Mouse (Mus musculus) limb, embryonic 10.5 days (tissue): Measurements from ENCODE around the gene Otc. TPM values are rescaled to one million over a fixed set of nuclear protein-coding genes. Genes with fewer than 3 reads are reported as not detected.

Source experiments
- DNase-seq: peaks from one replicate; pipeline ENCODE4 v3.0.0-alpha.2; 2017; ENCODE audit warnings: low spot score
- H3K27ac ChIP-seq: fragments of 300-500 bp; sonication (generic); 2 replicates; pipeline ENCODE4 v1.5.1; 2016; ENCODE audit warnings: mild to moderate bottlenecking
- H3K27me3 ChIP-seq: fragments of 300-500 bp; sonication (generic); 2 replicates; pipeline ENCODE4 v1.6.1; 2016; ENCODE audit warnings: low read depth, mild to moderate bottlenecking; ENCODE audit not compliant: poor library complexity, severe bottlenecking
- H3K36me3 ChIP-seq: fragments of 300-500 bp; sonication (generic); 2 replicates; pipeline ENCODE4 v1.6.1; 2016; ENCODE audit warnings: mild to moderate bottlenecking, moderate library complexity
- H3K4me1 ChIP-seq: fragments of 300-500 bp; sonication (generic); 2 replicates; pipeline ENCODE4 v1.6.1; 2016
- H3K4me3 ChIP-seq: fragments of 300-500 bp; sonication (generic); 2 replicates; pipeline ENCODE4 v1.5.1; 2016; ENCODE audit warnings: mild to moderate bottlenecking, moderate library complexity
- H3K9me3 ChIP-seq: fragments of 300-500 bp; sonication (generic); replicated peaks from 2 replicates; pipeline ENCODE4 v1.6.1; 2016; ENCODE audit warnings: mild to moderate bottlenecking
- WGBS: fragments of 180-500 bp; shearing (Covaris S2); methylation state at CpG from one replicate; pipeline ENCODE4 v1.1.7; 2016; 5-methylcytosine and 5-hydroxymethylcytosine counted together
- polyA plus RNA-seq: library from polyadenylated mRNA; unstranded; fragments of >200 nt; fragmentation: Nextera tagmentation; extraction: Ambion mirVana; gene quantifications from 2 replicates; pipeline ENCODE4 v1.2.1, GENCODE M21; 2016

The Otc gene
- polyA plus RNA-seq, 1 experiment from 2014 or later: not detected

DNA sequence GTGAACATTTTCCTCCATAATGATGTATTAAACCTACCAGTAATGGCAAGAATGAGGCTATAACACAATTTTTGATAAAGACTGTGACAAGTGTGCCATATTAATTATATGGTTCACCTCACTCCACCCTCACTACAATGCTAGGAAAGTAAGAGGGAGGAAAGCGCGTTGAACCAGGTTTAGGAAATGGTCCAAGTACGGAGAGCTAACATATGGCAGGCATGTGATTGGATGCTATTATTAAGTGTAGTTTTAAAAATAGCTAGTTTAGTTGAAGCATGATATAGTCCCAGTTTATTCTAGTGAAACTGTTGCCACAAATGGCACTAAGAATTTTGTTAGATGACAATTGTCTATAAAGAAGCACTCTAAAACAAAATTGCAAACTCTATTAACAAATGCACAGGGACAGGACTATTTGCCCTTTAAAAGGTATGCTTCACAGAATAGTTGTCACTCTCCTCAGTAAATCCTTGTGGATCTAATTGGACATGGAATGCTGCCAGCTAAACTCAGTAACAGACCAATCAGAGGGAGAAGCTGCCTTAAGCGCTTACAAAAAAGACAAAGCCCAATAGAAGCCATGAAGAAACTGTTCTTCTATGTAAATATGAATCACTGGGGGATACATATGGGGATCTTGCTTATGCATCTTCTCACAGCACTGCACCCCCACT, 16.8 kb downstream of the Otc start:
- Histone ChIP-seq H3K27ac (no peak overlapping the region), H3K4me3 (no peak overlapping the region), H3K36me3 (no peaks in the 10 kb centered on the region), H3K27me3 (no peaks in the 10 kb centered on the region), H3K4me1 (no peaks in the 10 kb centered on the region), H3K9me3 (no peaks in the 10 kb centered on the region)
- 94% methylated on average over 4 of the region's 4 CpGs for WGBS
- no peak for DNase-seq

GRCm38 (mm10) chrX:10297341-10297740, 45.2 kb downstream of the Otc start:
- WGBS: 91% methylated on average over 14 of the region's 14 CpGs

DNA sequence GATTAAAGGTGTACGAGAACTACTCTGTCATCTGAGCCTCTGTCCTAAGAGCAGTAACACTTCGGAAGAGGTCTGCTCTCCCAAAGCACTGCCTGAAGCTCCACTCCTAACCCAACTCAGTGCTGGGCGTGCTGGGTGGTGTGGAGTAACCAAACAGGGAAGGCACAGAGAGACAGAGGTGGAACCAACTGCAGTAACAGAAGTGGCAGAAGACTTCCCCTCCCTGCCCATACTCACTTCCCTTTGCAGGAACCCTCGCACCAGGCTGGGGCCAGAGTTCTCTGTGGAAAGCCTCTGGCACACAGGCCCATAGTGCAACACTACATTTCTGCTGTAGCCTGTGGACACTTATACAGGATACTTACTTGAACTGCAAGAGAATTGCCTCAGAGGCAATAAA, 66.1 kb downstream of the Otc start:
- 94% methylated on average over 4 of the region's 4 CpGs for WGBS
- Histone ChIP-seq H3K9me3 (no peaks in the 10 kb centered on the region), H3K27ac (no peak overlapping the region), H3K4me3 (no peak overlapping the region), H3K27me3 (no peaks in the 10 kb centered on the region), H3K36me3 (no peaks in the 10 kb centered on the region), H3K4me1 (no peaks in the 10 kb centered on the region)
- DNase-seq: no peak

More at GRCm38 (mm10) chrX:10297341-10297740, 45.2 kb downstream of the Otc start:
- Histone ChIP-seq H3K36me3 (no peaks in the 10 kb centered on the region), H3K4me3 (no peak overlapping the region), H3K4me1 (no peaks in the 10 kb centered on the region), H3K27ac (no peak overlapping the region), H3K27me3 (no peaks in the 10 kb centered on the region), H3K9me3 (no peaks in the 10 kb centered on the region)
- DNase-seq: no peak

DNA sequence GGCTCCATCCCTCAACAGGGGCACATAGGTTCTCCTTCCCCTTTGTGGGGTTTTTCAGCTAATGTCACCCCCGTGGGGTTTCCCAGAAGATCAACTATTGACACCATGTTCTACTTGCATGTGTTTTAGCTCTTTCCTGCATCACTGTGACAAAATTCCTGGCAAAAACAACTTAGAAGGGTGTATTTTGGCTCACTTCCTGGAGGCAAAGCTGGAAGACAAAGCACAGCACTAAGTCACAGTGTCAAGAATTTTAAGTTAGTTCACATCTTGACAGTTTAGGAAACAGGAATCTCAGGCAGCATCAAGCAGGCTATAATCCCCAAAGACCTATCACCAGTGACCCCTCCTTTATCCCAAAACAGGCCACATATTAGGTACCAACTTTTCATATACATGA, 78.1 kb downstream of the Otc start:
- DNase-seq: no peak
- no peaks in the 10 kb centered on the region for H3K36me3 ChIP-seq
- no peaks in the 10 kb centered on the region for H3K27me3 ChIP-seq
- H3K9me3 ChIP-seq: no peaks in the 10 kb centered on the region
- H3K4me3 ChIP-seq: no peak overlapping the region
- no peaks in the 10 kb centered on the region for H3K4me1 ChIP-seq
- H3K27ac ChIP-seq: no peak overlapping the region
- WGBS: 82% methylated on average over 1 of the region's 1 CpGs

GRCm38 (mm10) chrX:10331749-10332148, 79.6 kb downstream of the Otc start:
- 88% methylated on average over 1 of the region's 1 CpGs for WGBS
- no peak overlapping the region for H3K27ac ChIP-seq
- no peaks in the 10 kb centered on the region for H3K9me3 ChIP-seq
- H3K4me1 ChIP-seq: no peaks in the 10 kb centered on the region
- H3K27me3 ChIP-seq: no peaks in the 10 kb centered on the region
- H3K4me3 ChIP-seq: no peak overlapping the region
- H3K36me3 ChIP-seq: no peaks in the 10 kb centered on the region
- DNase-seq: no peak

DNA sequence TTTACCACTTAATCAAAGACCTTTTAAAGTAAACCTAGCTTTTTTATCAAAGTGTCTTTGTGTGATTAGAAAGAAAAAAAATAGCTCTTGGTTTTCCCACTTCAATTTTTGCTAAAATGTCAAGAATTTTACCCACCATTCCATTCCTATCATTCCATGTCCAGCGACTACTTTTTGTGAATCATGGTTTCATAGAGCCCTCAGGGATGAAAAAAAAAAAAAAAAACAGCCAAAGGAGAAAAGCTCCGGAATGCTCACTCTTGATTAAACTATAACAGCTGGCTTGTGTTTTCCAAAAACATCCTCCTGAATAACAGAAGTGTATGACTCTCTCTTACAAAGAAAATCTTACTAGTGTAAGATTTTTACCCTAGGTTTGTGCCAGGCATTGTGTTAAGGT, 84.7 kb downstream of the Otc start:
- DNase-seq: no peak
- Histone ChIP-seq H3K9me3 (no peaks in the 10 kb centered on the region), H3K4me1 (no peaks in the 10 kb centered on the region), H3K36me3 (no peaks in the 10 kb centered on the region), H3K27me3 (no peaks in the 10 kb centered on the region), H3K4me3 (no peak overlapping the region), H3K27ac (no peak overlapping the region)
- 60% methylated on average over 2 of the region's 2 CpGs for WGBS

DNA sequence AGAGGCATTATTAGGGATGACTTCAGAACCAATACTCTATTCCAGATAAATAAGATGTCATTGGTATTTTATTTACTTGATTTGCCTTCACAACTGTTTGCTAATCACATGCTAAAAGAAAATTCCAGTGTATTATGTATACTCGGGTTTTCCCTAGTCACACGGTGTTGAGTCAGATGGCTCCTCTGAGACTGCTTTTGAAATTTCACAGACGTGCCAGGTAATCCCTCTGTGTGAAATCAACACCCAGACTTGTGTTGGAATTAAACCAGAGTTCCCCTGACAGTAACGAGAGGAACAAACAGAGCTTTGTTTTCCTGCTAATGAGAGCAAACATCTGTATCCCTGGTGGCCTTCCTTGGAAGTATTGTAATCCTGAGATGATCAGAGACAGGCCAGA, 103.8 kb downstream of the Otc start:
- WGBS: 49% methylated on average over 4 of the region's 4 CpGs
- H3K4me1 ChIP-seq: no peaks in the 10 kb centered on the region

More for the DNA sequence above, 103.8 kb downstream of the Otc start:
- H3K27ac ChIP-seq: no peak overlapping the region
- no peaks in the 10 kb centered on the region for H3K27me3 ChIP-seq
- no peaks in the 10 kb centered on the region for H3K36me3 ChIP-seq
- no peaks in the 10 kb centered on the region for H3K9me3 ChIP-seq
- DNase-seq: no peak
- no peak overlapping the region for H3K4me3 ChIP-seq

Other genes starting within 250 kb of the Otc start
- gene Srpx, start 134.6 kb upstream of the Otc start, polyA plus RNA-seq: 1.5 and 4.0 TPM in 2 replicates
- 19.0 and 23.5 TPM in 2 replicates for gene Rpgr, start 35.4 kb upstream of the Otc start, polyA plus RNA-seq
- gene Tspan7, start 232.9 kb downstream of the Otc start, polyA plus RNA-seq: 45.8 and 46.5 TPM in 2 replicates